Mouse (Mus musculus) kidney, adult 2 months (tissue): ENCODE measurements around the gene Gpr45.

Experiments
- CTCF ChIP-seq: fragments of 200-500 bp; conservative IDR thresholded peaks from 2 replicates; pipeline ENCODE4 v1.5.1; 2011; ENCODE audit warnings: low read depth, mild to moderate bottlenecking, control low read depth, low read length, moderate library complexity, mixed read lengths; ENCODE audit not compliant: insufficient read depth, insufficient read length
- POLR2A ChIP-seq: fragments of 200-500 bp; IDR thresholded peaks from one replicate; pipeline ENCODE4 v1.6.1; 2011; ENCODE audit warnings: low read depth, low read length, control low read depth

DNA sequence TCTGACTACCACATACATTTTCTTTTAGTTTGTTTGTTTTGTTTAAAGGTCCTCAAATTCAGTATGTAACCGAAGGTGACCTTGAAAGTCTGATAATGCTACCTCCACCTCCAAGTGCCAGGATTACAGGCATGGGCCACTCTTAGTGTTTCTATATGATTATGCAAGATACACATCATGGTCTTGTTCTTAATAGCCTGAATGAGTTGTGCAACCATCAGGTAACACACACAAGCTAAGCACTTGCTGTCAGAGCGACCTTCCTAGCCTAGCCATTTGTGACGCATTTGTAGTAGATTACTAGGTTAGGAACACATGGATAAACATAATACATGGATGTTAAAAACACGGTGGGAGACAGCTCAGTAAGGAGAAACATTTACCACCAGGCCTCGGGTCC is 130.3 kb downstream of the Gpr45 start:
- no peak for TF ChIP-seq CTCF
- TF ChIP-seq POLR2A, result no peak
